Mouse (Mus musculus) stomach, postnatal 0 days (tissue): ENCODE data around the gene Imp3.

Experiments
- CTCF ChIP-seq: IDR thresholded peaks from 2 replicates; pipeline ENCODE4 v1.5.1; 2016; ENCODE audit warnings: antibody characterized with exemption, low read depth, mild to moderate bottlenecking, moderate library complexity
- EP300 ChIP-seq: optimal IDR thresholded peaks from 2 replicates; pipeline ENCODE3; 2016; ENCODE audit warnings: antibody characterized with exemption

DNA sequence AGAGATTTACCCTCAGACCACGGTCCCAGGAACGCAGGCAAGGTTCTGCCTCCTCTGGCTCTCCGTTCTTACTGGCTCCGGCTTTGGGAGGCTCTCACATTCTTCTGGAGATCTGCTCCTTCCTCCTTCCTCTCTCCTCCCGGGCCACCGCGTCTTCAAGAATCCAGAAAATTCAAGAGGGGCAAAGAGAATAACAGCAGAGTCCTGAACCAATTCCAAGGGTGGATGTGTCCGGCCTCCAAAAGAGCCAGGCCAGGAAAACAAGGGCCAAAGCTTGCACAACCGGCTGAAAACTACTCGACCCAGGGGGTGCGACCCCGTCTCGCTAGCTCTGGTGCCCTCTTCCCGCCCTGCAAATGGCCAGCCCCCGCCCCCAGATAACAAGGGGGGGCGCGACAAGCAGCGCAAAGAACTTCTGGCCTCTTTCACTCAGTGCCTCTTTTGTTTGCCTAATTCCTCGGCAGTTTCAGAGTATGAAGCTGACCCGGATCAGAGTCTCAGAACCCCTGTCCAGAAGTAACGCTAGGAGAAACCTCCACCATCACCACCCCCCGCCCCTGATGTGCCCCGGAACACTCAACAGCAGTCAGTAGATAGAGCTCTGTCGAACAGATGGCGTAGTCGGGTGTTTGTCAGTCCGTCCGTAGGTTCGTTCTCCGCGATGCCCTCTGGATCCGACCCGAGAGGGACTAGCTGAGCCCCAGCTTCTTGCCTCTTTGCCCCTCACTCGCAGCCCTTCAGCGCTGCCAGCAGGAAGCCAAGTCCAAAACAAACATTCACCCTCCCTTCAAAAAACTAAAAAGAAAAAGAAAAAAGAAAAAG lies 9.9 kb upstream of the Imp3 start:
- no peak for TF ChIP-seq CTCF
- no peak for TF ChIP-seq EP300
